Mouse (Mus musculus): ENCODE results near the gene Col6a2.

GRCm38 (mm10) chr10:76554061-76554460, 69.4 kb downstream of the Col6a2 start:
- TF ChIP-seq GATA1 (IDR thresholded peaks at IDR 0.05; ENCODE audit: borderline replicate concordance, low read length): no peak
- TF ChIP-seq FLI1 (IDR thresholded peaks at IDR 0.05; ENCODE audit: low read length): no peak
